Mouse (Mus musculus): ENCODE measurements at regions not wholly inside any gene's neighbourhood (a gene's known extent, or its start where the extent isn't known, plus 50 kb on each side); places are given as distances from the start of the nearest gene placed in this dataset.
"Not testable (repeated sequence)": the region's sequence is repeated elsewhere in the genome, so short reads cannot be mapped to it uniquely, and the experiment has no call there.

GRCm38 (mm10) chr7:60293556-60293955 is 153.5 kb upstream of the Snrpn start:
- DNase-seq (ENCODE audit: low spot score in 2 of 2), result no peak

- DNase-seq (ENCODE audit: low spot score in 2 of 2), result not testable (repeated sequence)
Observed at GRCm38 (mm10) chr7:60244187-60244866, 104.3 kb upstream of the Snrpn start.

GRCm38 (mm10) chr7:60243746-60244145 is 103.7 kb upstream of the Snrpn start:
- peak in 1 of 2 experiments; percentile 19 for DNase-seq (ENCODE audit: low spot score in 2 of 2)

GRCm38 (mm10) chr7:60238595-60239195 is 98.7 kb upstream of the Snrpn start:
- DNase-seq (ENCODE audit: low spot score in 2 of 2), result peak in 1 of 2 experiments; percentile 31

- peak; percentile 27 to 50 for DNase-seq (ENCODE audit: low spot score in 2 of 2)
Observed at GRCm38 (mm10) chr7:60216358-60217273, 76.6 kb upstream of the Snrpn start.

Data from layer of hippocampus, adult 8-10 months (tissue).